Mouse (Mus musculus): ENCODE data around the gene Gm44973.
"Not testable (repeated sequence)": the region's sequence is repeated elsewhere in the genome, so short reads cannot be mapped to it uniquely, and the experiment has no call there.

Gene Gm44973

DNA sequence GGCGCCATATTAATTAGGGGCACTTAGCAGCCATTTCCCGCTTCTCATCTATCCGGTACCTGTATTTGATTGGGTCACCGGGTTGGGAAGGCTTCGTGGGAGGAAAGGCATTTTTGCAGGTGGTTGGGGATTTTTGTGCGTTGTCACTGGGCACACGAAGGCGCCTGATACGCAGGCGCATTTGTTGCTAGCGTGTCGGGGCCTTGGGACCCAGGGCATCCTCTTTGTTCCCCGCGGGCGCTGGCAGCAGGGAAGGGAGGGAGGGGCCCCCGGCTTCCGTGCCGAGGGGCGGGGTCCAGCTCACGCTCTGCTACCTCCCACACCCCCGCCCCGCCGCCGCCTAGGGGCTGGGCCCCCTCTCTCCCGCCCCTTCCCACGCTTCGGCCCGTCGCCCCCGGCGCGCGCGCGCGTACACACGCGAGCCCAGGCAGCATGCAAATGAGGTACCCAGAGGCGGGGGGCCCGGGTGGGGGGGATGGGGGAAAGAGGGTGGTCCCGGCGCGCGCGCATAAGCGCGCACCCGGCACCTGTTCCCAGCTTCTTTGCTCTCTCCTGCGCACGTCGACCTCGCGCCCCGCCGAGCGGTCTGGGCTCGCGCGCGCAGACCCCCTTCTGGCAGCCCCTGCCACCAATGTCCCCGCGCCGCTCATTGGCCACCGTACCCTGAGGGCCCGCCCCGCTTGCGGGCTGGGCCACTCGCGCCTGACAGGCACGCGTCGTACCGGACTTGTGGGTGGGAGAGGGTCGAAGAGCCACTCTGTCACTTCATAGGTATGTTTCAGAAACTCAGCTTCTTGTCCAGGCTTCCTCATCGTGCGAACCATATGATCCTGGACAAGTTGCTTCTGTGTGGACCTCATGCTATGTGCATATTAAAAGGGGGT lies at the start of gene Gm44973:
Gene Gm44973, plus strand, starts transcription at position 379 of the 884 bp plus-strand sequence.
- DNase-seq, result peak; percentile 95

DNA sequence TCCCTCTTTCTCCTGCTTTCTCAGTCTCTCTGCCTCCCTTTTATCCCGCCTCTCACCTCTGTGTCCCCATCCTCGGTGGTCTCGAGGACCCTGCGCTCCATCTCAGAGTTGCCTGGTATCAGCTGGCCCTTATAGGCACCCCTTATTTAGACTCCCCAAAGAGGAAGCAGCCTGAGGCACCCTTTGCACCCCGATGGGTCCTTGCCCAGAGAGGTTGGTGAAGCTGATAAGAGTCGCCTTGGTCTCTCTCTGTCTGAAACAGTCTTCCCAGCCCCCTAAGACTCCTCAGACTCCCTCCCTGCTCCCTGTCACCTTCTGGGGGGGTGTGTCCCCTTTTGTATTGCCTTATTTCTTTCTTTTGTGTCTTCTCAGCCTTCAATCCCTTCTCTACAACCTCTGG lies 44.2 kb upstream of the Gm44973 start, which contains the start of gene Sbk3:
Gene Sbk3, minus strand, starts transcription at position 101 of the 400 bp plus-strand sequence.
- DNase-seq, result no peak

DNA sequence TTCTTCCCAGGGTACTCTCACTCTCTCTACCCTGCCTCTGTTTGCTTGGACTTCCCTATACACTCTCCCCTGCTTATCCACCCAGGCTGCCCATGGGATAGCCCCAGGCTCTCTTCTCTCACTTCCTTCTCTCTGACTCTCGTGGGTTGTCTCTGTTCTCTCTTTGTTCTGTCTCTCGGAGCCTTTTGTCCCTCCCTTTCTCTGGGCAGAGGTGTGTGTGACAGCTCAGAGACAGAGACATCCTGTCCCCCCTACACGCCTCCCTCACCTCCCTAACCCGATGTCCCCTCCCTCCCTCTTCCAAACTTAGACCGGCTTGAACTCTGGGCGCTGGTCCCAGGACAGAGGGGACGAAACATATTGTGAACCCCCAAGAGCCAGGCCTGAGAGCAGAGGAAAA lies 43.6 kb upstream of the Gm44973 start:
- DNase-seq, result peak; percentile 62

DNA sequence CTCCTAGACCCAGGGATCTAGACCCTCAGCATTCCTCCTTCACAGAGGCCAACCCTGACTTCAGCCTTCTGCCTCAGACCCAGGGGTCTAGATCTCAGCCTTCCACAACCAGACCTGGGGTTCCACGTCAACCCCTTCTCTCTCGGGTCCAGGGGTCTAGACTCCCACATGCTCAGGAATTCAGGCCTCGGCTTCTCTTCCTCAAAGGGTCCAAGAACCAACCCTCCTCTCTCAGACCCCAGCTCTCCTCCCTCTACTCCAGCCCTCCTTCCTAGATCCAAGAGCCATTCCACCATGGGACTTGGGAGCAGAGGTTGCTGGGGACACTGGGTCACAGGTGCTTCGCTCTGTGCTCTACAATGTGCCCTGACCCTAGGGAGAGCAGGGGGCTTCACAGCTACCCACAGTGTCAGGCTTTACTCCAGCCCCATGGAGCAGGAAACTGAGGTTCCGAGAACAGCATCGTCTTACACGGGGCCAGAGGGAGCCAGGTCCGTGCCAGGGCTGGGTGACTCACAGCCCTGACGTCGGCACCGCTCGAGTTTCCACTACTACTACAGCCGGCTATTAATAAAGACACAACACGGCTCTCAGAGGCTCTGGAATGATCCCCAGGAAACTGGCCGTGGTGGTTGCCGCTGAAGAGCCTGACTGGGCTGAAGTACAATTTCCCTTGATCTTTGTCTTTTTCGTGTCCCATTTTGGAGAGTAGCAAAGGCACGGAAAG lies 42.8 kb upstream of the Gm44973 start:
- DNase-seq, result peak; percentile 74

DNA sequence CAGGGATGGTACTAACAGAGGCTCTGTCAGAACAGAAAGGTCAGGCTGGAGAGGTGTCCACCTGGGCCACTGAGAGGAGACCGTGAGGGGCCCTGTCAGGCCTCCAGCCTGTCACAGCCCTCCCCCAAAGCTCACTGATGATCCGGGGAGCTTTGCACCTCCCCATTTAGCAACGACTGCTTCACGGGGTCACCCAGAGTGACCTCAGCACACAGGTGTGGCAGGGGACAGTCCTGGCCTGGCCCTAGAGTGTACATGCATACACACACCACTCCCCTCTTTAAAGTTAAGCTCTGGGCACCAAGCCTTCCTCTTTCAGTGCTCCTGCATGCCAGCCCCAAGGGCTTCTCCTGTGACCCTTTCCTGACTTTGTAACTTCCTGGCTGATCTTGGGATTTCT lies 39.8 kb upstream of the Gm44973 start:
- no peak for DNase-seq

DNA sequence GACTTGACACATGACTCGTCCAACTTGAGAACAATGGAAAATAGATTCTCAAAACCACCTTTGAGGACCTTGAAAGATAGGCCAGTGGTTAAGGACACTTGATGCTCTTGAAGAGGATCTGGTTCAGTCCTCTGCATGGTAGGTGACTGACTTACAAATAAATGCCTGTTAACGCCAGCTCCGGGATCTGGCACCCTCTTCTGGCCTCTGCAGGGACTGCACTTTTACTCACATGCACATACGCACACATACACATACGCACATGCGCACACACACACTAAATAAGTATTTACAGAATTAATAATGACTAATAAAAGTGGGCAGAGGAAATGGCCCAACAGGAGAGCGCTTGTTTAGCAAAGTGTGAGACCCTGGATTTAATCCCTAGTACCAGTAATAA lies 38.5 kb upstream of the Gm44973 start:
- DNase-seq, result no peak

DNA sequence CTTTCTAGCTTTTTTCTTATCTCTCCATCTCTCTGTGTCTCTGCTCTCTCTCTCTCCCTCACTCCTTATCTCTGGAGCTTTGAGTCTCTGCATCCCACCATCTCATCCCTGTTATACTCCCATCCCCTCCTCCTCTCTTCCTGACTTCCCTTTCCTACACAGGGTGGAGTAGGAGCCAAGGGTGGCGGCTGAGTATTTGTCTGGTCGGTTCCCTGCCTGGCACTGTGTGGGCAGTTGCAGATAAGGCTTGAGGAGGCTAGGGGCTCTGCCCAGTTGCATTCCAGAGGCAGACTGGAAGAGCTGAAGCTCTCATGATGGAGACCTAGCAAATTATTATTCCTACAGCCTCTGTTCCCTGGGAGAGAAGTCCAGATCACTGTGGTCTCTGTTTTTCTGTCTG lies 27.0 kb upstream of the Gm44973 start:
- no peak for DNase-seq

DNA sequence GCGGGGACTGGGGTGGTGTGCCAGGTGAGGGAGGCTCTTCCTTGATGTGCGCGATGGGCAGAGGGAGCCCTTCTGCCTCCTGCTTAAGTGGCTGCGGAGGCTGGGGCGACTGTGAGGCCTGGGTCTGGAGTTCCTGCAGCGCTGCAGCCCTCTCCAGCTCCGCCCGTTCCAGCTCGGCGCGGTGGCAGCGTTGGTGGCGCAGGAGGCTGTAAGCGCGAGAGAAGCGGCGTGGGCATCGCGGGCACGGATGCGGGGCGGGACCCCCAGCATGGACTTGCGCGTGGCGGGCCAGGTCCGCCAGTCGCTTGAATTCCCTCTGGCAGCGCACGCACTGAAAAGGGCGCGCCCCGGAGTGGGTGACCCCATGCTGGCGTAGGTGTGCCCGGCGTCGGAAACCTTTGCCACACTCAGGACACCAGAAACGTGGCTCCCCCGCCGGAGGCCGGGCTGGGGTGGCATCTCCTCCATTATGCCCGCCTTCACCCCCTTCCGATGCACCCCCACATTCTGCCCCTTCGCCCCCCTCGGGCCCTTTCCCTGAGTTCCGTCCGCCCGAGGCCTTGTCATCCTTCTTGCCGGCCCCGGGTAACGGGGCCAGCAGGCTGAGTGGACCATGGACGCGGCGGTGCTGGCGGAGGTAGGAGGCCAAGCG lies 21.8 kb upstream of the Gm44973 start:
- DNase-seq, result no peak

DNA sequence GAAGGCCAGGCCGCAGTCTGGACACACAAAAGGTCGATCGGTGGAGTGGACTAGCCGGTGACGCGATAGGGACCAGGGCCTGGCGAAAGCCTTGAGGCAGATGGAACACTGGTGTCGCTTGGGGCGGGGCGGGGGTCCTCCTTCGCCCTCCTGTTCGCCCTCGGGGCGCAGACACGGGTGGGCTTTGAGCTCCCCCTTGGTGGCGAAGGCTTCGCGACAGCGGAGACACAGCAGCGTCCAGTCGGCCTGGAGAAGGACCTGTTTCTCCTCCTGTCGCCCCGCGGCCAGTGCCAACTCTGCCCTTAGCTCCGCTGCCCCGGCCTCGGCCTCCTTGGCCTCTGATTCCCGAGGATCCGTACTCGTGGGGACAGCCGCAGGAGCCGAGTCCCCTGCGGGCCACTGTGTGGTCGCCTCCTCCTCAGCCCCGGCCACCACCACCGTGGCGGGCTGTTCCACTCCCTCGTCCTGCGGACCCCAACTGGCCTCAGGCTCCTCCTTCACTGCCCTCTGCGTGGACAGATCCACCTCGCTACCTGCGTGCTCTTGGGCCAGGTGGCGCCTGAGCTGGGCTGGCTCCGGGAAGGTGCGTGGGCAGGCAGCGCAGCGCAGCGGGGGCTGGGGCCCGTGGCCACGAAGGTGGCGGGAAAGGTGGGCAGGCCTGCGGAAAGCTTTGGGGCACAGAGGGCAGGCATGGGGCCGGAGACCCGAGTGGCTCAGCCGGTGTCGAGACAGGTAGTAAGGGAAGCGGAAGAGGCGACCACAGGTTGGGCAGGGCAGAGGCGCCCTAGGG lies 21.1 kb upstream of the Gm44973 start:
- DNase-seq, result no peak

DNA sequence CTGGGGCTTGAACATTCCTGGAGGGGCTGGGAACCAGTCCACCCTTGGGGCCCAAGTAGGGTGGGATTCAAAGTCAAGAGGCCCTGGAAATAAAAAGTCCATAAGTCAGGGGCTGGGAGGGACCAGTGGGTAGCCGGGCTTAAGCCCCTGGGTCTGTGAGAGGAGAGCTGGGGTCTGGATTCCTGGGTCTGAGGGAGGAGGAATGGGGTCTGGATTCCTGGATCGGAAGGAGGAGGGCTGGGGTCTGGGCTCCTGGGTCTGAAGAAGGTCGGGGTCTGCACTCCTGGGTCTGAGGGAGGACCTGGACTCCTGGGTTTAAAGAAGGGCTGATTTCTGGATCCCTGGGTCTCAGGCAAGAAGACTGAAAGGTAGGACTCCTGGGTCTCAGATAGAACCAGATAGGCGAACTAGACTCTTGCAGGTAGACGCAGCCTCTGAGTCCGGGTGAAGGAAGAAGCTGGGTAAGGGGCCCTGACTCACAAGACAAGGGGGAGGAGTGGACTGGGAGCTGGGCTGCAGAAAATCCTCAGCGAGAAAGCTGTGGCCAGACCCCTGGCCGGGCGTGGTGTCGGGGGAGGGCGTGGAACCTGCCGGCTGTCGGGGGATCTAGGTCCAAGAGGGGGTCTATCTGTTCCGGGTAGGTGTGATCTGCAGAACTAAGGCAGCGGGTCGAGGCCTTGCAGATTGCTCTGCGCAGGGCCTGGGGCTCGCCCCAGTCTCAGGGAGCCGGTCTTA lies 19.9 kb upstream of the Gm44973 start:
- DNase-seq, result no peak

DNA sequence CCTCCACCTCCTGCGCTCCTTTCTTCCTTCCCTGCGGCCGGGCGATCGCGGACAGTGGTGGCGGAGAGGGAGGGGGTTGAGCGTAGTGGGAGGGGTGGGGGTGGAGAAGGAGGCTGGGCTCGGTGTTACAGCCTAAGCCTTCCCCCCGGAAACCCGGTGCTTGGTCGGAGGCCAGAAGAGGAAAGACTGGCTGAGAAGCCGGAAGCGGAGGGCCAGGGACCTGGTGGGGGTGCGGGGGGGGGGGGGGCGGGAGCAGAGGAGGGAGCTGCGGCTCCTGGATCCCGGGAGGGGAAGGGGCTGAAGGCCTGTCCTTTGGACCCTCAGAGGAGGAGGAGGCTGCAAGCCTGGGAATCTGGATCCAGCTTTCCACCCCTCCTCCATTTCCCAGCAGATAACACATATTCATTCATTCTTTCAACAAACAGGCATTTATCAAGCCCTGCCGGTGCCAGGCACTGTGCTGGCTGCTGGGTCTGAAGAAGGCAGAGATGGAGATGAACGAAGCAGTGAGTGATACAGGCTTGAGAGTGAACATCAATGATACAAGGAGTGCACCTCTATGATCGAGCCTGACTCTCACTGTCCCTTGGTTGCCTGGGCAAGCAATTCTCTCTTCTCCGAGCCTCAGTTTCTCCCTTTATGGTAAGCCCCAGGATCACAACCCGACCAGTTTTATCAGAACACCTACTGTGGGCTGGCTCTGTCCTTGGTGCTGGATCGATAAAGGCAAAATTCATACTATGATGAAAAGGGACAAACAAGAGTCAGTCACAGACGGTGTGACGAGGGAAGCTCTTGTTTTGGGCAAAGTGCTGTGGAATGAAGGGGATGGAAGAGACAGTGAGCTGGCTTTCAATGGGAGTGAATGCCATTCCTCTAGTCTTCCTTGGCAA lies 19.0 kb upstream of the Gm44973 start, which contains the start of gene Zfp579:
Gene Zfp579, minus strand, starts transcription at position 156 of the 893 bp plus-strand sequence.
- DNase-seq, result peak; percentile 92

DNA sequence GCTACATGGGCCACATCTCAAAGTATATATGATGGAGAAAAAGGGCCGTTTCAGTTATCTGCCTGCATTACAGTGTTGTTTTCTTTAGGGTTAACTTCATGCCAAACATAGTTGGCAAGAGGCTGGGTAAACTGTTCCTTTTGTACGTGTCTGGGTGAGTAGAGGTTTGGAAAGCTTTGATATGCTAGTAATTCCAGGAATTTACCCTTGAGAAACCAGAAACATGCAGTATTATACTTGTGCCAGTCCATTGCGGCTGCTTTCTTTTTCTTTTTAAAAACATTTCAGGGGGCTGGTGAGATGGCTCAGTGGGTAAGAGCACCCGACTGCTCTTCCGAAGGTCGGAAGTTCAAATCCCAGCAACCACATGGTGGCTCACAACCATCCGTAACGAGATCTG lies 18.4 kb upstream of the Gm44973 start:
- peak; percentile 34 for DNase-seq

DNA sequence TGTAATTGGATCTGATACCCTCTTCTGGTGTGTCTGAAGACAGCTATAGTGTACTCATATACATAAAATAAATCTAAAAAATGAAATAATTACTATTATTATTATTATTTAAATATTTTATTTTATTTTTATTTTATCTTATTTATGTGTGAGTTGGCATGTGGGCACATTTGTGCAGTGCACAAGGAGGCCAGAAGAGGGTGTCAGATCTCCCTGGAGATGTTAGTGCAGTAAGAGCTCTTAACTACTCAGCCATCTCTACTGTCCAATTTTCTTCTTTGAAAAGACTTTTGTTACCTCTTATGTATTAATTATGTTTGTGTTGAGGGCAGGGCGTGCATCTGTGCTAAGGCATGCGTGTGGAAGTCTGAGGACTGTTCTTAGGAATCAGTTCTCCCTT lies 15.4 kb upstream of the Gm44973 start:
- DNase-seq, result peak; percentile 68

DNA sequence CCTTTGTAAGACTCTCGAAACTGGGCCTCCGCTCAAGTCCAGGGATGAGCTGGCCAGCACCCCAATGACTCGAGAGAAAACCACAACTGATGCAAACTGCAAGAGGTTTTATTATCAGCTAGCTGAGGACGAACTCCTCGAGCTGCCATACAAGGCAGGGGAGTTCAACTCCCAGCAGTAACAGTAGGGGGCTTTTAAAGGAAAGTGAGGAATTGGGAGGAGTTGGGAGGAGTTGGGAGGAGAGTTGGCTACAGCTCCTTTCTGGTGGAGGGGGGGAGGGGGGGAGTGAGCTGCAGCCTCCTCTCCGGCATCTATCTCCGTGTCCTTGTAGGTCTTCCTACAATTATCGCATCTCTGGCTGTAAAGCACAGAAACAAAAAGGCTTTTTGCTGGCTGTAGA lies 12.4 kb upstream of the Gm44973 start:
- DNase-seq, result not testable (repeated sequence)

DNA sequence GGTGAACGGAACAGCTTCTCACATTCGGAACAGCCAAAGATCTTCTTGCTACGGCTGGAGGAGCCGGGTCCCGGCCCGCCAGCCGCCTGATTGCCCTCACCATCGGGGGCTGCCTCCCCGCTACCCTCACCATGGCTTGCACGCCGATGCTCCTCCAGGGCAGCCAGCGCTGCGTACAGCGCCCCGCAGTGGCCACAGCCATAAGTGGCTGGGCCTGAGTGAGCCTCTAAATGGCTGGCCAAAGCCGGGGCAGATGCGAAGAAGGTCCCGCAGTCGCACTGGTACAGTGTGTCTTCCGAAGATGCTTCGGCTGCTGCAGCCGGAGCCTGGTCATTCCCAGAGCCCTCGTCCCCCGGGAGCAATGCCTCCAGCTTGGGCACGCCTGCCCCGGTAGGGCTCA lies 7.1 kb upstream of the Gm44973 start:
- no peak for DNase-seq

DNA sequence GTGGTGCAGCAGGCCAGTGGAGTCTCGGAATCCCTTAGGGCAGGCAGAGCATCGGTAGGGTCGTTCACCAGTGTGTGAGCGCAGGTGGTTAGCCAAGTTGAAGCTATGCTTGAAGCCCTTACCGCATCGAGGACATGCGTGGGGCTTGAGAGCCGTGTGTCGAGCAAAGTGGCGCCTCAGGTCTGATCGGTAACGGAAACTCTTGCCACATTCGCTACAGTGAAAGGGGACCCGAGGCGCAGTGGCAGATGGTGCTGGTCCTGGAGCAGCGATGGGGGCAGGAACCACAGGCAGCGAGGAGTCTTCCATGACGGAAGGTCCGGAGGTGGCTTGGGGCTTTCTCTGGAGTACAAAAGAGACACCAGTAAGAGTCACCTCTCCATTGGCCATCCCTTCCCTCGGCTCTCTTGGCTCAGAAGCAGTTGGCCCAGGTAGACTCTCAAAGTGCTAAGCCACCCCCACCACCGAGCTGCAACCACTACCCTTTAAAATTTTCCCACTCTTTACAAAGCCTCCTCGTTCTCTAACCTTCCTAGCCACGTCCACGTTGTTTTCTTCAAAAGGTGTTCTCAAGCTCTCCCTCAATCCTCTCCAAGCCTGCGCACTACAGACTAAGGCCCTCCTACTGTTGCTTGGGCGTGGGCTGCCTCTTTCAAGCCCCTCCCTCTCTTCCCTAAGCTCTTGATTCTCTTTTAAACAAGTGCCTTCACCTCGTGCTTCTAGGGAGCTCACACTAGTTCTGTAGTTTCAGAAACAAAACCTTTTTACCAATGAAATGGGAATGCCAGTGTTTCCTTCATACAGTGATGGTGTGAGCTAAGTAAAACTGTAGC lies 2.4 kb upstream of the Gm44973 start:
- peak; percentile 69 for DNase-seq

DNA sequence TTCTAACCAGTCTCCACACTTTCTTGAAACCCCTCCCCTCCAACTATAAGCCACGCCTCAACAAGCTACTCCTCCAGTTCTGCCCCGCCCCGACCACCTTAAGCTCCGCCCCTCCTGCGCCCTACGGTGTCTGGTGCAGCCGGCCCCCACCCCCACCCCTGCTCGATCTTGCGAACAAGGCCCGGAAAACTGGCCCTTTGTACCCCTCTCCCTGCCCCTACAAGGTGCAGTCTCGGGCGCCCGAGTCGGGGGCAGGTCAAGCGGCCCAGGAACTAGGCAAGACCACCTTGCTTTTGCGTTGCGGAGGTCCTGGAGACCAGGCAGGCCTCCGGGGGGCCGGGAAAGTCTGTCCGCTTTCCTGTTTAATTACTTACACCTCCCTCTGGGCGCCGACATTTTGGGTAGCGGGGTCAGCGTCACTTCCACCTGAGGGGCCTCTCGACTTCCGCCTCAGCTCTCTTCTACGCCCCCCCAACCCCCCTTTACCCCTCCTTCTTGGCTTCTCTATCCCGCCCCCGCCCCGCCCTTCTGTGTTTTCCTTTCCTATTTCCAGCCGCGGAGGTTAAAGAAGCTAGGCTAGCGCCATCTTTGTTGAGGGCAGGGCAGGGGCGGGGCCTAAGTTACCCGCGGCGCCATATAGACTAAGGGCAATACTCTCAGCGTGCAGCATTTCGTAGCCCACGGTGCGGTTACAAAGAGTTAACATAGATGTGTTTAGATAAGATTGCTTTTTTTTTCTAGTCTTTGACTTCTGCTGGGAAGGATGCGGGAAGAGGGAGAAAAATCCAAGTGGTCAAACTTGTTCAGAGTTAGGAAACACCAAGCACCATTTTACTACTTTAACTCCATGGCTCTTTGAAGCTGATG lies 812 bp upstream of the Gm44973 start, which contains the start of the genes Zfp524 and Fiz1:
Gene Zfp524, plus strand, starts transcription at position 165 of the 867 bp plus-strand sequence.
Gene Fiz1, minus strand, starts transcription at position 447 of the 867 bp plus-strand sequence.
- DNase-seq, result peak; percentile 99

DNA sequence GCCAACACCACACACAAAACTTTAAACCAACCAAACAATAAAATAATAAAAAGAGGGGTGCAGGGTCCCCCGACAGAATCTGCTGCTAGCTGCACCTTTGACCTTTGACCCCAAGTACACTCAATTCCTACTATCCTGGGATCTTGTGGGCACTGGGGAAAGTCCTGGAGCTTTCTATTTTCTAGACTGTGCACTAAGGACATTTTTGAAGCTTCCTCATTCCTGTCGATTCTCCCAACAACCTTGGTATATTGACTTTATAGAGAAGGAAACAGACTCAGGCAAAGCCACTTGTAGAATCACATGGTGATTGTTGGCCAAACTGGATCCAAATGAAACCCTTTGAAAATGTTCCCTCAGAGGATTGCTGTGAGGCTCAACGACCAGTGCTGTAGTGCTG lies 761 bp downstream of the Gm44973 start:
- DNase-seq, result no peak

DNA sequence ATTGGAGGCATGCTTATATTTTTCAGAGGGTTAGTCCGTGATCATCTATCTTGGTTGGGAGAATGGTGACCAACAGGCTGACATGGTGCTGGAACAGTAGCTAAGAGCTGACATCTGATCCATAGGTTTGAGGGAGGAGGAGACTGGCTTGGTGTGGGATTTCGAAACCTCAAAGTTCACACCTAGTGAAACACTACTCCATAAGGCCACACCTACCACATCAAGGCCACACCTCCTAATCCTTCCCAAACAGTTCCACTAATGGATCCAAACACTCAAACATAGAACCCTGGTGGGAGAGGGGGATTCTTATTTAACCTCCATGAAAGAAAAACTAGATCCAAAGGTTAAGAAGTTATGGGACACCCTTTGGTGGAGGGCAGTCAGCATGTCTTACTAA lies 1.6 kb downstream of the Gm44973 start:
- DNase-seq, result no peak

Data from lung, postnatal 36 days (tissue).